Mouse (Mus musculus) stomach, embryonic 14.5 days (tissue): ENCODE results near the gene Olfr1513. TPM values are rescaled to one million over a fixed set of nuclear protein-coding genes. Genes with fewer than 3 reads are reported as not detected.
"Not testable (repeated sequence)": the region's sequence is repeated elsewhere in the genome, so short reads cannot be mapped to it uniquely, and the experiment has no call there.

Experiments
- ATAC-seq: fragments of 200-750 bp; cut with Nextera tagmentation; 2 replicates; pipeline ENCODE4 v1.8.0; 2017; ENCODE audit warnings: low read depth, moderate TSS enrichment; ENCODE audit not compliant: insufficient number of reproducible peaks, insufficient read depth, low FRiP score
- H3K27ac ChIP-seq: fragments of 300-500 bp; sonication (generic); 2 replicates; pipeline ENCODE4 v1.5.1; 2014; ENCODE audit warnings: mild to moderate bottlenecking, low read length, moderate library complexity, mixed read lengths
- H3K27me3 ChIP-seq: fragments of 300-500 bp; sonication (generic); 2 replicates; pipeline ENCODE4 v1.6.1; 2014; ENCODE audit warnings: low read length, control low read depth, mixed read lengths; ENCODE audit not compliant: control insufficient read depth, insufficient read depth
- H3K36me3 ChIP-seq: fragments of 300-500 bp; sonication (generic); 2 replicates; pipeline ENCODE4 v1.6.1; 2014; ENCODE audit warnings: mild to moderate bottlenecking, control low read depth, low read length, moderate library complexity, mixed read lengths; ENCODE audit not compliant: control insufficient read depth, insufficient read depth
- H3K4me1 ChIP-seq: fragments of 300-500 bp; sonication (generic); 2 replicates; pipeline ENCODE4 v1.6.1; 2014; ENCODE audit warnings: low read length, control low read depth, mixed read lengths; ENCODE audit not compliant: control insufficient read depth, insufficient read depth
- H3K4me2 ChIP-seq: fragments of 300-500 bp; sonication (generic); replicated peaks from 2 replicates; pipeline ENCODE4 v1.6.1; 2014; ENCODE audit warnings: low read depth, low read length, control low read depth
- H3K4me3 ChIP-seq: fragments of 300-500 bp; sonication (generic); 2 replicates; pipeline ENCODE4 v1.5.1; 2014; ENCODE audit warnings: low read depth, low read length, control low read depth
- H3K9ac ChIP-seq: fragments of 300-500 bp; sonication (generic); replicated peaks from 2 replicates; pipeline ENCODE4 v1.6.1; 2014; ENCODE audit warnings: low read depth, mild to moderate bottlenecking, control low read depth, low read length, moderate library complexity, mixed read lengths
- H3K9me3 ChIP-seq: fragments of 300-500 bp; sonication (generic); 2 replicates; pipeline ENCODE4 v1.6.1; 2016; ENCODE audit warnings: low read depth, low read length, control low read depth; ENCODE audit not compliant: control insufficient read depth
- WGBS: fragments of 180-500 bp; shearing (Covaris S2); extraction: QIAGEN DNeasy Blood & Tissue Kit; methylation state at CpG from one replicate; pipeline ENCODE4 v1.1.7; 2014; 5-methylcytosine and 5-hydroxymethylcytosine counted together
- polyA plus RNA-seq: library from polyadenylated mRNA; unstranded; fragments of >200 nt; fragmentation: Nextera tagmentation; extraction: Ambion mirVana; gene quantifications from 2 replicates; pipeline ENCODE4 v1.2.1, GENCODE M21; 2014

The Olfr1513 gene
- polyA plus RNA-seq, 1 experiment from 2014 or later = not detected

- ATAC-seq = no peak
- 2% methylated on average over 17 of the region's 17 CpGs for WGBS
These were observed 40.9 kb downstream of the Olfr1513 start for GRCm38 (mm10) chr14:52315283-52315780.

GRCm38 (mm10) chr14:52314808-52315150, 41.4 kb downstream of the Olfr1513 start:
- 44% methylated on average over 8 of the region's 8 CpGs for WGBS

More at GRCm38 (mm10) chr14:52315283-52315780, 40.9 kb downstream of the Olfr1513 start:
- H3K4me2 ChIP-seq = peak overlapping the region; percentile 83
- peaks cover 13% of the 10 kb centered on the region for H3K4me1 ChIP-seq
- peak overlapping the region; percentile 91 for H3K27ac ChIP-seq
- H3K9me3 ChIP-seq = no peaks in the 10 kb centered on the region
- H3K36me3 ChIP-seq = peaks cover 25% of the 10 kb centered on the region
- H3K9ac ChIP-seq = peak overlapping the region; percentile 84
- no peaks in the 10 kb centered on the region for H3K27me3 ChIP-seq
- peak overlapping the region; percentile 74 for H3K4me3 ChIP-seq

GRCm38 (mm10) chr14:52313931-52314807, 42.0 kb downstream of the Olfr1513 start:
- Histone ChIP-seq H3K27me3 (no peaks in the 10 kb centered on the region), H3K27ac (no peak overlapping the region), H3K9ac (no peak overlapping the region), H3K4me3 (no peak overlapping the region), H3K4me2 (peak overlapping the region; percentile 83; the same call in 1 of the 2 replicates), H3K36me3 (peaks cover 25% of the 10 kb centered on the region), H3K9me3 (no peaks in the 10 kb centered on the region), H3K4me1 (peaks cover 13% of the 10 kb centered on the region)
- WGBS = 88% methylated on average over 26 of the region's 26 CpGs
- no peak for ATAC-seq

More at GRCm38 (mm10) chr14:52314808-52315150, 41.4 kb downstream of the Olfr1513 start:
- no peaks in the 10 kb centered on the region for H3K27me3 ChIP-seq
- no peak overlapping the region for H3K27ac ChIP-seq
- no peak for ATAC-seq
- H3K4me1 ChIP-seq = peaks cover 13% of the 10 kb centered on the region
- H3K4me2 ChIP-seq = peak overlapping the region; percentile 83
- H3K36me3 ChIP-seq = peaks cover 25% of the 10 kb centered on the region
- peak overlapping the region; percentile 74 for H3K4me3 ChIP-seq
- H3K9me3 ChIP-seq = no peaks in the 10 kb centered on the region
- peak overlapping the region; percentile 84; the same call in 1 of the 2 replicates for H3K9ac ChIP-seq

GRCm38 (mm10) chr14:52310906-52311305, 45.3 kb downstream of the Olfr1513 start:
- H3K9me3 ChIP-seq = no peaks in the 10 kb centered on the region
- no peaks in the 10 kb centered on the region for H3K27me3 ChIP-seq
- no peak for ATAC-seq
- H3K4me3 ChIP-seq = no peak overlapping the region
- H3K9ac ChIP-seq = no peak overlapping the region
- H3K27ac ChIP-seq = no peak overlapping the region
- H3K4me1 ChIP-seq = peaks cover 8% of the 10 kb centered on the region
- H3K4me2 ChIP-seq = no peak overlapping the region
- 84% methylated on average over 2 of the region's 2 CpGs for WGBS
- peaks cover 25% of the 10 kb centered on the region for H3K36me3 ChIP-seq

- peaks cover 25% of the 10 kb centered on the region for H3K36me3 ChIP-seq
- not testable (repeated sequence) for H3K4me1 ChIP-seq
- 98% methylated on average over 5 of the region's 6 CpGs for WGBS
These were observed 45.9 kb downstream of the Olfr1513 start for GRCm38 (mm10) chr14:52310343-52310742.

GRCm38 (mm10) chr14:52306100-52306499, 50.1 kb downstream of the Olfr1513 start:
- no peak for ATAC-seq
- Histone ChIP-seq H3K4me1 (0 out of 2 replicates have a peak, but pooled peaks cover 3% of the 10 kb centered on the region), H3K9me3 (no peaks in the 10 kb centered on the region), H3K9ac (no peak overlapping the region), H3K36me3 (no peaks in the 10 kb centered on the region), H3K27me3 (no peaks in the 10 kb centered on the region), H3K27ac (no peak overlapping the region), H3K4me2 (no peak overlapping the region), H3K4me3 (no peak overlapping the region)
- WGBS = 92% methylated on average over 2 of the region's 2 CpGs

More at GRCm38 (mm10) chr14:52310343-52310742, 45.9 kb downstream of the Olfr1513 start:
- not testable (repeated sequence) for H3K27ac ChIP-seq, H3K27me3 ChIP-seq, H3K9ac ChIP-seq, ATAC-seq, H3K4me3 ChIP-seq, H3K4me2 ChIP-seq, H3K9me3 ChIP-seq

GRCm38 (mm10) chr14:52304644-52305271, 51.5 kb downstream of the Olfr1513 start, which contains the start of gene Mettl3:
TSS of gene Mettl3 (minus strand) at chr14:52305128.
- Histone ChIP-seq H3K27me3 (no peaks in the 10 kb centered on the region), H3K9ac (peak within 1 kb of the TSS; percentile 62), H3K4me1 (0 out of 2 replicates have a peak, but pooled peaks cover 3% of the 10 kb centered on the region), H3K9me3 (no peaks in the 10 kb centered on the region), H3K27ac (peak within 1 kb of the TSS; percentile 91), H3K4me2 (peak within 1 kb of the TSS; percentile 70), H3K4me3 (peak within 1 kb of the TSS; percentile 67), H3K36me3 (peaks cover 5% of the 10 kb centered on the region)
- peak; percentile 96 for ATAC-seq
- WGBS = under 1% methylated on average over 46 of the region's 46 CpGs

GRCm38 (mm10) chr14:52303517-52303916, 52.7 kb downstream of the Olfr1513 start:
- WGBS = 94% methylated on average over 3 of the region's 3 CpGs
- not testable (repeated sequence) for H3K9ac ChIP-seq, H3K4me1 ChIP-seq, H3K9me3 ChIP-seq, ATAC-seq, H3K4me3 ChIP-seq, H3K27me3 ChIP-seq, H3K27ac ChIP-seq
- Histone ChIP-seq H3K4me2 (peak overlapping the region; percentile 70; the same call in 1 of the 2 replicates), H3K36me3 (peaks cover 13% of the 10 kb centered on the region)
